Mouse (Mus musculus) layer of hippocampus, adult 11-12 months (tissue): Measurements from ENCODE around the gene Banf1.
A peak's percentile ranks its signal among the peaks of the same experiment; 100 is the strongest.
"Not testable (repeated sequence)": the region's sequence is repeated elsewhere in the genome, so short reads cannot be mapped to it uniquely, and the experiment has no call there.

Source experiments
- DNase-seq: peaks from one replicate; pipeline ENCODE4 v3.0.0; 2022; ENCODE audit warnings: low spot score

Gene Banf1

GRCm38 (mm10) chr19:5374177-5374576 lies 7.2 kb upstream of the Banf1 start:
- DNase-seq, result no peak

- DNase-seq, result no peak
These were observed 5.8 kb upstream of the Banf1 start for GRCm38 (mm10) chr19:5372724-5373123.

- DNase-seq, result no peak
These were observed 4.0 kb upstream of the Banf1 start for GRCm38 (mm10) chr19:5370932-5371331.

GRCm38 (mm10) chr19:5367455-5367854 lies 487 bp upstream of the Banf1 start:
- no peak for DNase-seq

GRCm38 (mm10) chr19:5366175-5367052 lies 554 bp downstream of the Banf1 start, which contains the start of gene Eif1ad:
Gene Eif1ad, plus strand, starts transcription at chr19:5366741.
- DNase-seq, result peak; percentile 96

GRCm38 (mm10) chr19:5365751-5366150 lies 1.2 kb downstream of the Banf1 start:
- DNase-seq, result no peak

- DNase-seq, result no peak
These were observed 2.8 kb downstream of the Banf1 start for GRCm38 (mm10) chr19:5364124-5364523.

GRCm38 (mm10) chr19:5362186-5362585 lies 4.8 kb downstream of the Banf1 start:
- no peak for DNase-seq

GRCm38 (mm10) chr19:5356080-5356479 lies 10.9 kb downstream of the Banf1 start:
- DNase-seq, result no peak

- DNase-seq, result no peak
These were observed 13.4 kb downstream of the Banf1 start for GRCm38 (mm10) chr19:5353609-5354008.

- DNase-seq, result not testable (repeated sequence)
These were observed 17.5 kb downstream of the Banf1 start, which contains the start of gene Cst6 for GRCm38 (mm10) chr19:5349502-5349873. Gene Cst6, minus strand, starts transcription at chr19:5349574.

GRCm38 (mm10) chr19:5348526-5349501 lies 18.2 kb downstream of the Banf1 start:
- no peak for DNase-seq

GRCm38 (mm10) chr19:5348064-5348463 lies 18.9 kb downstream of the Banf1 start:
- DNase-seq, result no peak

- no peak for DNase-seq
These were observed 21.5 kb downstream of the Banf1 start for GRCm38 (mm10) chr19:5345297-5346131.

GRCm38 (mm10) chr19:5341360-5341759 lies 25.6 kb downstream of the Banf1 start:
- no peak for DNase-seq

- peak; percentile 85 for DNase-seq
These were observed 29.0 kb downstream of the Banf1 start for GRCm38 (mm10) chr19:5337975-5338374.

- no peak for DNase-seq
These were observed 31.5 kb downstream of the Banf1 start, which contains the start of gene Catsper1 for GRCm38 (mm10) chr19:5335441-5335840. Gene Catsper1, plus strand, starts transcription at chr19:5335741.

- DNase-seq, result no peak
These were observed 32.2 kb downstream of the Banf1 start for GRCm38 (mm10) chr19:5334741-5335140.

GRCm38 (mm10) chr19:5327970-5328369 lies 39.0 kb downstream of the Banf1 start:
- DNase-seq, result no peak

- no peak for DNase-seq
These were observed 43.2 kb downstream of the Banf1 start for GRCm38 (mm10) chr19:5323801-5324200.
